Mouse (Mus musculus): ENCODE measurements around the gene Abcb7. TPM values are rescaled to one million over a fixed set of nuclear protein-coding genes. Genes with fewer than 3 reads are reported as not detected.

Abcb7 gene
- polyA plus RNA-seq, 1 experiment from 2014 or later = 11.3 TPM

Other genes with a start within 250 kb of the Abcb7 start
- 0.84 and 1.3 TPM in 2 replicates for gene Nexmif, start 212.7 kb downstream of the Abcb7 start, polyA plus RNA-seq (2014; fragmentation: Nextera tagmentation; extraction: Ambion mirVana)
- gene Uprt, start 69.0 kb upstream of the Abcb7 start, polyA plus RNA-seq (2014; fragmentation: Nextera tagmentation; extraction: Ambion mirVana) = 2.9 and 3.4 TPM in 2 replicates

All from stomach, embryonic 14.5 days (tissue).